8 mouse cellular contexts compared by ENCODE assay signal in genomic region chr2:181186635-181187034, GRCm38 (mm10). TPM values are rescaled to one million over a fixed set of nuclear protein-coding genes. Genes with fewer than 3 reads are reported as not detected.
A peak's percentile ranks its signal among the peaks of the same experiment; 100 is the strongest.
DNase-seq lines count a peak whose midpoint lies in the region; ATAC-seq lines count a peak whose summit lies in the region.

No protein-coding gene starts in this region.

- peak; percentile 87 to 90 for DNase-seq in B cell, adult 2 months
- DNase-seq in brain, adult 2 months (ENCODE audit: low read depth, low spot score): peak; percentile 97
- peak; percentile 79 for DNase-seq in liver, embryonic 11.5 days (ENCODE audit: low spot score)
- peak; percentile 93 for DNase-seq in naive thymus-derived CD4-positive, alpha-beta T cell, adult 2 months (ENCODE audit: low read depth)

- peak overlapping the region; percentile 74 for H3K4me3 ChIP-seq in heart, embryonic 11.5 days (ENCODE audit: low read depth, low read length)
- peak overlapping the region; percentile 71 for H3K4me3 ChIP-seq in kidney, embryonic 16.5 days (ENCODE audit: low read length)
- peak overlapping the region; percentile 67 for H3K4me3 ChIP-seq in liver, embryonic 11.5 days (ENCODE audit: low read depth, low read length)
- peak overlapping the region; percentile 67 for H3K4me3 ChIP-seq in stomach, embryonic 14.5 days (ENCODE audit: low read depth, low read length)

- WGBS in heart, embryonic 11.5 days (ENCODE audit: insufficient replicate concordance): under 1% methylated on average over 14 of the region's 14 CpGs
- WGBS in kidney, embryonic 16.5 days: 0% methylated on average over 14 of the region's 14 CpGs
- under 1% methylated on average over 14 of the region's 14 CpGs for WGBS in liver, embryonic 11.5 days
- under 1% methylated on average over 14 of the region's 14 CpGs for WGBS in stomach, embryonic 14.5 days

- no peaks in the 10 kb centered on the region for H3K9me3 ChIP-seq in heart, embryonic 11.5 days (replicated peaks; ENCODE audit: control insufficient read depth, low read length)
- H3K9me3 ChIP-seq in kidney, embryonic 16.5 days (ENCODE audit: low read length): no peaks in the 10 kb centered on the region
- H3K9me3 ChIP-seq in liver, embryonic 11.5 days (ENCODE audit: control insufficient read depth, low read length): no peaks in the 10 kb centered on the region
- H3K9me3 ChIP-seq in stomach, embryonic 14.5 days (ENCODE audit: control insufficient read depth, low read depth, low read length): no peaks in the 10 kb centered on the region

- H3K4me1 ChIP-seq in heart, embryonic 11.5 days (ENCODE audit: control insufficient read depth, insufficient read depth, low read length): peaks cover 5% of the 10 kb centered on the region
- peaks cover 7% of the 10 kb centered on the region for H3K4me1 ChIP-seq in kidney, embryonic 16.5 days (ENCODE audit: insufficient read depth, low read length)
- peaks cover 8% of the 10 kb centered on the region for H3K4me1 ChIP-seq in liver, embryonic 11.5 days (replicated peaks; ENCODE audit: control insufficient read depth, insufficient read depth, low read length)
- H3K4me1 ChIP-seq in stomach, embryonic 14.5 days (ENCODE audit: control insufficient read depth, insufficient read depth, low read length): no peaks in the 10 kb centered on the region

- peak overlapping the region; percentile 69; the same call in 1 of the 2 replicates for H3K27ac ChIP-seq in heart, embryonic 11.5 days (ENCODE audit: low read depth, low read length)
- peak overlapping the region; percentile 90 for H3K27ac ChIP-seq in kidney, embryonic 16.5 days (ENCODE audit: low read length)
- H3K27ac ChIP-seq in liver, embryonic 11.5 days (ENCODE audit: low read depth, low read length): no peak overlapping the region
- H3K27ac ChIP-seq in stomach, embryonic 14.5 days (ENCODE audit: low read length): peak overlapping the region; percentile 77; the same call in 1 of the 2 replicates

- ATAC-seq in erythroblast, adult 5-6 weeks (replicated peaks; ENCODE audit: low FRiP score, poor library complexity, severe bottlenecking): peak; percentile 85
- peak; percentile 69; the same call in 1 of the 2 replicates for ATAC-seq in heart, embryonic 11.5 days (replicated peaks; ENCODE audit: insufficient number of reproducible peaks, low FRiP score, low TSS enrichment)
- peak; percentile 87 for ATAC-seq in kidney, embryonic 16.5 days (ENCODE audit: low FRiP score, low TSS enrichment)
- ATAC-seq in liver, embryonic 11.5 days (replicated peaks; ENCODE audit: low FRiP score): peak; percentile 76
- peak; percentile 69 for ATAC-seq in stomach, embryonic 14.5 days (ENCODE audit: insufficient number of reproducible peaks, insufficient read depth, low FRiP score, low read depth)

- peak overlapping the region; percentile 94 for H3K9ac ChIP-seq in heart, embryonic 11.5 days (ENCODE audit: low read depth, low read length)
- peak overlapping the region; percentile 86 for H3K9ac ChIP-seq in kidney, embryonic 16.5 days (replicated peaks; ENCODE audit: low read length)
- H3K9ac ChIP-seq in liver, embryonic 11.5 days (ENCODE audit: low read depth, low read length): peak overlapping the region; percentile 80
- H3K9ac ChIP-seq in stomach, embryonic 14.5 days (replicated peaks; ENCODE audit: low read depth, low read length): no peak overlapping the region

- no peaks in the 10 kb centered on the region for H3K36me3 ChIP-seq in heart, embryonic 11.5 days (ENCODE audit: control insufficient read depth, insufficient read depth, low read length)
- peaks cover 6% of the 10 kb centered on the region; the same call in 1 of the 2 replicates for H3K36me3 ChIP-seq in kidney, embryonic 16.5 days (ENCODE audit: insufficient read depth, low read length)
- no peaks in the 10 kb centered on the region for H3K36me3 ChIP-seq in liver, embryonic 11.5 days (ENCODE audit: control insufficient read depth, insufficient read depth, low read length)
- no peaks in the 10 kb centered on the region; the same call in 1 of the 2 replicates for H3K36me3 ChIP-seq in stomach, embryonic 14.5 days (ENCODE audit: control insufficient read depth, insufficient read depth, low read length)

- no peaks in the 10 kb centered on the region for H3K27me3 ChIP-seq in heart, embryonic 11.5 days (ENCODE audit: control insufficient read depth, insufficient read depth, low read length)
- no peaks in the 10 kb centered on the region for H3K27me3 ChIP-seq in kidney, embryonic 16.5 days (ENCODE audit: insufficient read depth, low read length)
- H3K27me3 ChIP-seq in liver, embryonic 11.5 days (replicated peaks; ENCODE audit: control insufficient read depth, insufficient read depth, low read length): no peaks in the 10 kb centered on the region
- H3K27me3 ChIP-seq in stomach, embryonic 14.5 days (ENCODE audit: control insufficient read depth, insufficient read depth, low read length): no peaks in the 10 kb centered on the region

- peak overlapping the region; percentile 72 for H3K4me2 ChIP-seq in heart, embryonic 11.5 days
- peak overlapping the region; percentile 91 for H3K4me2 ChIP-seq in kidney, embryonic 16.5 days (replicated peaks; ENCODE audit: low read depth, low read length)
- H3K4me2 ChIP-seq in liver, embryonic 11.5 days: peak overlapping the region; percentile 74
- H3K4me2 ChIP-seq in stomach, embryonic 14.5 days (replicated peaks; ENCODE audit: low read depth, low read length): peak overlapping the region; percentile 63

RNA-seq across cellular contexts. Expression of gene Ppdpf, which starts 0.4 kb away (rescaled TPM):
- total RNA-seq in erythroblast, adult 5-6 weeks (2015; ENCODE audit: low replicate concordance): 45.6 and 74.6 TPM in 2 replicates
- total RNA-seq in erythroblast, adult 5-6 weeks (2017; ENCODE audit: low replicate concordance): 3.9 and 6.9 TPM in 2 replicates
- polyA plus RNA-seq in heart, embryonic 11.5 days (2014; fragmentation: Nextera tagmentation; extraction: Ambion mirVana): 187 and 214 TPM in 2 replicates
- polyA plus RNA-seq in kidney, embryonic 16.5 days (2015; fragmentation: Nextera tagmentation; extraction: Ambion mirVana): 302 and 310 TPM in 2 replicates
- polyA plus RNA-seq in liver, embryonic 11.5 days (2014; fragmentation: Nextera tagmentation; extraction: Ambion mirVana): 172 and 179 TPM in 2 replicates
- polyA plus RNA-seq in stomach, embryonic 14.5 days (2014; fragmentation: Nextera tagmentation; extraction: Ambion mirVana): 354 and 378 TPM in 2 replicates

RNA-seq across cellular contexts. Expression of gene Ptk6, which starts 16.0 kb away (rescaled TPM):
- total RNA-seq in erythroblast, adult 5-6 weeks (2015; ENCODE audit: low replicate concordance): 0.21 TPM in 1 of 2 replicates, not detected in the other
- total RNA-seq in erythroblast, adult 5-6 weeks (2017; ENCODE audit: low replicate concordance): 0.14 TPM in 1 of 2 replicates, not detected in the other
- not detected in 2 replicates for polyA plus RNA-seq in heart, embryonic 11.5 days (2014; fragmentation: Nextera tagmentation; extraction: Ambion mirVana)
- polyA plus RNA-seq in kidney, embryonic 16.5 days (2015; fragmentation: Nextera tagmentation; extraction: Ambion mirVana): not detected in 2 replicates
- polyA plus RNA-seq in liver, embryonic 11.5 days (2014; fragmentation: Nextera tagmentation; extraction: Ambion mirVana): not detected in 2 replicates
- not detected in 2 replicates for polyA plus RNA-seq in stomach, embryonic 14.5 days (2014; fragmentation: Nextera tagmentation; extraction: Ambion mirVana)

RNA-seq across cellular contexts. Expression of gene Srms, which starts 26.4 kb away (rescaled TPM):
- not detected in 2 replicates for total RNA-seq in erythroblast, adult 5-6 weeks (2015; ENCODE audit: low replicate concordance)
- total RNA-seq in erythroblast, adult 5-6 weeks (2017; ENCODE audit: low replicate concordance): not detected in 2 replicates
- 0.29 TPM in 1 of 2 replicates, not detected in the other for polyA plus RNA-seq in heart, embryonic 11.5 days (2014; fragmentation: Nextera tagmentation; extraction: Ambion mirVana)
- polyA plus RNA-seq in kidney, embryonic 16.5 days (2015; fragmentation: Nextera tagmentation; extraction: Ambion mirVana): 0.25 and 0.37 TPM in 2 replicates
- polyA plus RNA-seq in liver, embryonic 11.5 days (2014; fragmentation: Nextera tagmentation; extraction: Ambion mirVana): 0.23 TPM in 1 of 2 replicates, not detected in the other
- 0.15 TPM in 1 of 2 replicates, not detected in the other for polyA plus RNA-seq in stomach, embryonic 14.5 days (2014; fragmentation: Nextera tagmentation; extraction: Ambion mirVana)

RNA-seq across cellular contexts. Expression of gene Eef1a2, which starts 29.8 kb away (rescaled TPM):
- total RNA-seq in erythroblast, adult 5-6 weeks (2015; ENCODE audit: low replicate concordance): not detected in 2 replicates
- total RNA-seq in erythroblast, adult 5-6 weeks (2017; ENCODE audit: low replicate concordance): not detected in 2 replicates
- 4.6 and 5.7 TPM in 2 replicates for polyA plus RNA-seq in heart, embryonic 11.5 days (2014; fragmentation: Nextera tagmentation; extraction: Ambion mirVana)
- polyA plus RNA-seq in kidney, embryonic 16.5 days (2015; fragmentation: Nextera tagmentation; extraction: Ambion mirVana): 0.10 TPM in 1 of 2 replicates, not detected in the other
- not detected in 2 replicates for polyA plus RNA-seq in liver, embryonic 11.5 days (2014; fragmentation: Nextera tagmentation; extraction: Ambion mirVana)
- polyA plus RNA-seq in stomach, embryonic 14.5 days (2014; fragmentation: Nextera tagmentation; extraction: Ambion mirVana): 0.23 and 0.28 TPM in 2 replicates

RNA-seq across cellular contexts. Expression of gene Fndc11, which starts 33.2 kb away (rescaled TPM):
- total RNA-seq in erythroblast, adult 5-6 weeks (2015; ENCODE audit: low replicate concordance): 1.3 and 20.8 TPM in 2 replicates
- total RNA-seq in erythroblast, adult 5-6 weeks (2017; ENCODE audit: low replicate concordance): 0.98 and 1.4 TPM in 2 replicates
- 0.13 TPM in 1 of 2 replicates, not detected in the other for polyA plus RNA-seq in heart, embryonic 11.5 days (2014; fragmentation: Nextera tagmentation; extraction: Ambion mirVana)
- polyA plus RNA-seq in kidney, embryonic 16.5 days (2015; fragmentation: Nextera tagmentation; extraction: Ambion mirVana): 0.26 and 0.59 TPM in 2 replicates
- 0.34 TPM in 1 of 2 replicates, not detected in the other for polyA plus RNA-seq in liver, embryonic 11.5 days (2014; fragmentation: Nextera tagmentation; extraction: Ambion mirVana)
- 0.29 and 0.36 TPM in 2 replicates for polyA plus RNA-seq in stomach, embryonic 14.5 days (2014; fragmentation: Nextera tagmentation; extraction: Ambion mirVana)
